Mouse (Mus musculus) heart, embryonic 15.5 days (tissue): ENCODE measurements around the gene Grik4. TPM values are rescaled to one million over a fixed set of nuclear protein-coding genes. Genes with fewer than 3 reads are reported as not detected.
A peak's percentile ranks its signal among the peaks of the same experiment; 100 is the strongest.

Source experiments
- ATAC-seq: fragments of 200-750 bp; cut with Nextera tagmentation; replicated peaks from 2 replicates; pipeline ENCODE4 v1.8.0; 2017; ENCODE audit warnings: low read depth, moderate TSS enrichment; ENCODE audit not compliant: insufficient number of reproducible peaks, insufficient read depth, low FRiP score
- H3K27ac ChIP-seq: fragments of 300-500 bp; sonication (generic); 2 replicates; pipeline ENCODE4 v1.5.1; 2015; ENCODE audit warnings: mild to moderate bottlenecking, inconsistent platforms
- H3K27me3 ChIP-seq: fragments of 300-500 bp; sonication (generic); 2 replicates; pipeline ENCODE4 v1.6.1; 2015; ENCODE audit warnings: inconsistent platforms
- H3K36me3 ChIP-seq: fragments of 300-500 bp; sonication (generic); 2 replicates; pipeline ENCODE4 v1.6.1; 2015; ENCODE audit warnings: mild to moderate bottlenecking, inconsistent platforms
- H3K4me1 ChIP-seq: fragments of 300-500 bp; sonication (generic); replicated peaks from 2 replicates; pipeline ENCODE4 v1.6.1; 2015; ENCODE audit warnings: inconsistent platforms
- H3K4me2 ChIP-seq: fragments of 300-500 bp; sonication (generic); 2 replicates; pipeline ENCODE4 v1.6.1; 2015; ENCODE audit warnings: inconsistent platforms, mild to moderate bottlenecking, moderate library complexity
- H3K4me3 ChIP-seq: fragments of 300-500 bp; sonication (generic); 2 replicates; pipeline ENCODE4 v1.5.1; 2015; ENCODE audit warnings: mild to moderate bottlenecking, inconsistent platforms
- H3K9ac ChIP-seq: fragments of 300-500 bp; sonication (generic); 2 replicates; pipeline ENCODE4 v1.6.1; 2015; ENCODE audit warnings: mild to moderate bottlenecking, inconsistent platforms
- H3K9me3 ChIP-seq: fragments of 300-500 bp; sonication (generic); replicated peaks from 2 replicates; pipeline ENCODE4 v1.6.1; 2016; ENCODE audit warnings: inconsistent platforms
- WGBS: fragments of 180-500 bp; shearing (Covaris S2); methylation state at CpG from one replicate; pipeline ENCODE4 v1.1.7; 2015; ENCODE audit warnings: mixed read lengths; 5-methylcytosine and 5-hydroxymethylcytosine counted together
- polyA plus RNA-seq: library from polyadenylated mRNA; unstranded; fragments of >200 nt; fragmentation: Nextera tagmentation; extraction: Ambion mirVana; gene quantifications from 2 replicates; pipeline ENCODE4 v1.2.1, GENCODE M21; 2015

Grik4 gene
- polyA plus RNA-seq, 1 experiment from 2014 or later = 0.21 TPM

GRCm38 (mm10) chr9:42837498-42837897 is 106.8 kb downstream of the Grik4 start:
- WGBS = 52% methylated on average over 6 of the region's 6 CpGs
- H3K27me3 ChIP-seq = no peaks in the 10 kb centered on the region; the same call in 1 of the 2 replicates
- H3K9me3 ChIP-seq = no peaks in the 10 kb centered on the region
- no peak overlapping the region for H3K27ac ChIP-seq
- H3K4me1 ChIP-seq = peaks cover 4% of the 10 kb centered on the region; the same call in 1 of the 2 replicates
- H3K9ac ChIP-seq = no peak overlapping the region
- no peak for ATAC-seq
- H3K4me2 ChIP-seq = no peak overlapping the region
- no peaks in the 10 kb centered on the region for H3K36me3 ChIP-seq
- no peak overlapping the region for H3K4me3 ChIP-seq

- Histone ChIP-seq H3K36me3 (no peaks in the 10 kb centered on the region), H3K4me3 (no peak overlapping the region), H3K9ac (no peak overlapping the region), H3K27ac (no peak overlapping the region), H3K4me2 (no peak overlapping the region), H3K4me1 (no peaks in the 10 kb centered on the region), H3K9me3 (no peaks in the 10 kb centered on the region), H3K27me3 (peaks cover 5% of the 10 kb centered on the region)
- 73% methylated on average over 6 of the region's 6 CpGs for WGBS
- ATAC-seq = no peak
These were observed 112.7 kb downstream of the Grik4 start for GRCm38 (mm10) chr9:42831558-42831957.

- Histone ChIP-seq H3K27ac (no peak overlapping the region), H3K4me2 (no peak overlapping the region), H3K27me3 (no peaks in the 10 kb centered on the region), H3K4me3 (no peak overlapping the region), H3K9me3 (no peaks in the 10 kb centered on the region), H3K4me1 (no peaks in the 10 kb centered on the region), H3K9ac (no peak overlapping the region), H3K36me3 (no peaks in the 10 kb centered on the region)
- no peak for ATAC-seq
- 32% methylated on average over 3 of the region's 3 CpGs for WGBS
These were observed 125.0 kb downstream of the Grik4 start for GRCm38 (mm10) chr9:42819247-42819646.

GRCm38 (mm10) chr9:42816815-42817214 is 127.5 kb downstream of the Grik4 start:
- no peak overlapping the region for H3K4me2 ChIP-seq
- no peaks in the 10 kb centered on the region for H3K4me1 ChIP-seq
- no peak overlapping the region for H3K27ac ChIP-seq
- no peaks in the 10 kb centered on the region; the same call in 1 of the 2 replicates for H3K9me3 ChIP-seq
- WGBS = 44% methylated on average over 1 of the region's 1 CpGs
- no peaks in the 10 kb centered on the region for H3K27me3 ChIP-seq
- no peak overlapping the region for H3K4me3 ChIP-seq
- H3K36me3 ChIP-seq = no peaks in the 10 kb centered on the region
- ATAC-seq = no peak
- no peak overlapping the region for H3K9ac ChIP-seq

GRCm38 (mm10) chr9:42809146-42809545 is 135.1 kb downstream of the Grik4 start:
- H3K27me3 ChIP-seq = peaks cover 31% of the 10 kb centered on the region

GRCm38 (mm10) chr9:42808394-42808793 is 135.9 kb downstream of the Grik4 start:
- Histone ChIP-seq H3K4me1 (no peaks in the 10 kb centered on the region), H3K4me3 (no peak overlapping the region), H3K27ac (no peak overlapping the region), H3K9ac (no peak overlapping the region), H3K9me3 (no peaks in the 10 kb centered on the region; the same call in 1 of the 2 replicates), H3K27me3 (peaks cover 37% of the 10 kb centered on the region), H3K36me3 (no peaks in the 10 kb centered on the region), H3K4me2 (no peak overlapping the region)
- ATAC-seq = no peak
- WGBS = 57% methylated on average over 9 of the region's 9 CpGs

More at GRCm38 (mm10) chr9:42809146-42809545, 135.1 kb downstream of the Grik4 start:
- WGBS = 86% methylated on average over 3 of the region's 3 CpGs
- no peak overlapping the region for H3K4me3 ChIP-seq
- ATAC-seq = no peak
- H3K36me3 ChIP-seq = no peaks in the 10 kb centered on the region
- H3K4me2 ChIP-seq = no peak overlapping the region
- H3K4me1 ChIP-seq = no peaks in the 10 kb centered on the region
- no peak overlapping the region for H3K9ac ChIP-seq
- H3K9me3 ChIP-seq = no peaks in the 10 kb centered on the region; the same call in 1 of the 2 replicates
- H3K27ac ChIP-seq = no peak overlapping the region

GRCm38 (mm10) chr9:42803061-42803491 is 141.2 kb downstream of the Grik4 start:
- peaks cover 64% of the 10 kb centered on the region for H3K27me3 ChIP-seq
- no peaks in the 10 kb centered on the region for H3K9me3 ChIP-seq
- no peak overlapping the region for H3K4me3 ChIP-seq
- no peak overlapping the region for H3K9ac ChIP-seq
- peaks cover 21% of the 10 kb centered on the region for H3K4me1 ChIP-seq
- no peak overlapping the region for H3K4me2 ChIP-seq
- WGBS = 50% methylated on average over 3 of the region's 3 CpGs
- no peak overlapping the region for H3K27ac ChIP-seq
- no peaks in the 10 kb centered on the region for H3K36me3 ChIP-seq
- ATAC-seq = no peak

GRCm38 (mm10) chr9:42801929-42802328 is 142.4 kb downstream of the Grik4 start:
- Histone ChIP-seq H3K4me2 (no peak overlapping the region), H3K9me3 (no peaks in the 10 kb centered on the region), H3K9ac (no peak overlapping the region), H3K27me3 (peaks cover 64% of the 10 kb centered on the region), H3K27ac (no peak overlapping the region), H3K4me3 (no peak overlapping the region), H3K4me1 (peaks cover 22% of the 10 kb centered on the region), H3K36me3 (no peaks in the 10 kb centered on the region)
- 71% methylated on average over 11 of the region's 11 CpGs for WGBS
- ATAC-seq = no peak

GRCm38 (mm10) chr9:42800138-42800537 is 144.2 kb downstream of the Grik4 start:
- no peaks in the 10 kb centered on the region for H3K36me3 ChIP-seq
- H3K9ac ChIP-seq = no peak overlapping the region
- H3K4me2 ChIP-seq = no peak overlapping the region
- H3K9me3 ChIP-seq = no peaks in the 10 kb centered on the region
- no peak overlapping the region for H3K4me3 ChIP-seq
- H3K27me3 ChIP-seq = peaks cover 49% of the 10 kb centered on the region
- H3K4me1 ChIP-seq = peaks cover 32% of the 10 kb centered on the region
- H3K27ac ChIP-seq = no peak overlapping the region
- no peak for ATAC-seq
- WGBS = 71% methylated on average over 7 of the region's 7 CpGs

GRCm38 (mm10) chr9:42799694-42800093 is 144.6 kb downstream of the Grik4 start:
- Histone ChIP-seq H3K4me1 (peaks cover 32% of the 10 kb centered on the region), H3K9ac (no peak overlapping the region), H3K4me3 (no peak overlapping the region), H3K27me3 (peaks cover 46% of the 10 kb centered on the region), H3K27ac (no peak overlapping the region), H3K9me3 (no peaks in the 10 kb centered on the region), H3K4me2 (no peak overlapping the region), H3K36me3 (no peaks in the 10 kb centered on the region)
- no peak for ATAC-seq
- 50% methylated on average over 5 of the region's 5 CpGs for WGBS

GRCm38 (mm10) chr9:42799242-42799641 is 145.1 kb downstream of the Grik4 start:
- WGBS = 15% methylated on average over 5 of the region's 5 CpGs
- Histone ChIP-seq H3K4me3 (no peak overlapping the region), H3K36me3 (no peaks in the 10 kb centered on the region), H3K9ac (no peak overlapping the region), H3K4me1 (peaks cover 32% of the 10 kb centered on the region), H3K27ac (no peak overlapping the region), H3K4me2 (no peak overlapping the region), H3K9me3 (no peaks in the 10 kb centered on the region), H3K27me3 (peaks cover 46% of the 10 kb centered on the region)
- peak; percentile 65 for ATAC-seq

GRCm38 (mm10) chr9:42798280-42798679 is 146.0 kb downstream of the Grik4 start:
- H3K36me3 ChIP-seq = no peaks in the 10 kb centered on the region
- H3K9me3 ChIP-seq = no peaks in the 10 kb centered on the region
- WGBS = 72% methylated on average over 4 of the region's 4 CpGs
- ATAC-seq = no peak
- H3K27me3 ChIP-seq = peaks cover 45% of the 10 kb centered on the region
- H3K4me2 ChIP-seq = no peak overlapping the region
- peaks cover 32% of the 10 kb centered on the region for H3K4me1 ChIP-seq
- H3K9ac ChIP-seq = no peak overlapping the region
- H3K4me3 ChIP-seq = no peak overlapping the region
- H3K27ac ChIP-seq = no peak overlapping the region
